Mouse (Mus musculus): ENCODE measurements around the gene Mief1.

Gene Mief1

DNA sequence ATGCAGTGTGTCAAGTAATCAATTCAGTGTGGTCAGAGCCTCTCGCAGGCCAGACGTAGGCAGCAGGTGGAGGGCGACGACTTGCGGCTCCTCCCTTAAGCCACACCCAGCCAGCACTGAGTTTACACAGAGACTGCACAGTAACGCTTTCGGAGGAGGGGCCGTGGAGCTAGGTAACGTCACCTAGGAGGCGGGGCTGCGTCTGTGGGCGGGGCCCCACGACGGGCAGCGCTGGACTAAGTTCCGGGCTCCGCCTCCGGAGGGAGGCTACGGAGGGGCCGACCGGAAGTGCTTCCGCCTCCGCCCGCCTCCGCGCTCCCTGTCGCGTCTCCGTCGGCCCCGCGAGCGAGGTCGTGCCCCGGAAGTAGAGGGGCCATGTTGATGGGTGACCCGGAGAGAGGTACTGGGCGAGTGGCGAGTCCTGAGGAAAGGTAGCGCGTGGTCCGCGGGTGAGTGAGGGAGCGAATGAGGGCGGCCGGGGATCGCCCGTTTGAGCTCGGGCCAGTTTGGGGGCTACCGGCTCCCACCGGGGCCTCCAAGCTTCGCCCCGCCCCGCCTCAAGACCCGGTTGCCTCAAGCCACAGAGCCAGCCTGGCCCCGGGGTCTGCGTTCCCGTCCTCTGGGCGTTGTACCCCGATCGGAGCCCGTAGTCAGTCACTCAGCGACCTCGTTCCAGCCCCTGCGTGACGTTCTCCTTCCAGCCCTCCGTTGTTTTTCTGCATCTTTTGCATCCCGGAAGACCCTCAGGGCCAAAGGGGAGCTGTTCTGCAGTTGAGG is at the start of gene Mief1:
Gene Mief1 (plus strand): TSS at position 286 of the 777 bp plus-strand sequence.
- ATAC-seq (ENCODE audit: insufficient number of reproducible peaks, low FRiP score, low TSS enrichment): peak; percentile 95

DNA sequence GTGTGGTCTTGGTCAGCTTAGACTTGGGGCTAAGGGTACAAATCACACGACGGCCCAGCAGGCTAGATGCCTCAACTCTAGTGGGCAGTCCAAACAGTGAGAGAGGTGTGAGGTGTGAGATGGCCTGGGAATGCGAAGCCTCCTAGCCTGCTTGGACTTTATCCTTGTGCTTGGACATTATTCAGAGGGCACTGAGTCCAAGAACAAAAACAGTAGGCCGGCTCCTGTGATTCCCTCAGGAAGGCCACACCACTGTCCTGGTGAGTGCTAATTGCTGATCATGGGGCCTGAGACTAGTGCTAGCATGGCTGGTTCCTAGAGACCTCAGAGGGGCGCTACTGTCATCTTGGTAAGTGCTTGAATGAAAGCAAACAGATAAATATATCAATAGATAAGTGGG is 44.9 kb upstream of the Mief1 start:
- ATAC-seq (ENCODE audit: insufficient number of reproducible peaks, low FRiP score, low TSS enrichment): no peak

DNA sequence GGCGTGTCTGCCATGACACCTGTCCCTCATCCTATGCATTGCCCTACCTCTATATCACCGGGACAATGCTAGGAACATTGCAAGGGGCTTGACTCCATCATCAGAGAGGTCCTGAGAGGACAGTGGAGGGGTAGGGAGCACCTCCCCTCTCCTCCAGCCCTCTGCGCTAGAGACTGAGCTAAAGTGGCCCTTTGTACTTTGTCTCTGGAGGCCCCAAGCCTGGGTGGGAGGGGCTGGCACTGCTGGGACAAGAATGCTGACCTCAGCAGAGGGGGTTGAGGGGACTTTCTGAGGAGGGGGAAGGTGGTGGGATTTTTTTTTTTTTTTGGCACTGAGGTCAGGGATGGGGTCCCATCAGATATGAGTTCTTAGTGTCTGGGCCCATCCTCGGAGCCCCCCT is 43.7 kb upstream of the Mief1 start:
- ATAC-seq (ENCODE audit: insufficient number of reproducible peaks, low FRiP score, low TSS enrichment): no peak

DNA sequence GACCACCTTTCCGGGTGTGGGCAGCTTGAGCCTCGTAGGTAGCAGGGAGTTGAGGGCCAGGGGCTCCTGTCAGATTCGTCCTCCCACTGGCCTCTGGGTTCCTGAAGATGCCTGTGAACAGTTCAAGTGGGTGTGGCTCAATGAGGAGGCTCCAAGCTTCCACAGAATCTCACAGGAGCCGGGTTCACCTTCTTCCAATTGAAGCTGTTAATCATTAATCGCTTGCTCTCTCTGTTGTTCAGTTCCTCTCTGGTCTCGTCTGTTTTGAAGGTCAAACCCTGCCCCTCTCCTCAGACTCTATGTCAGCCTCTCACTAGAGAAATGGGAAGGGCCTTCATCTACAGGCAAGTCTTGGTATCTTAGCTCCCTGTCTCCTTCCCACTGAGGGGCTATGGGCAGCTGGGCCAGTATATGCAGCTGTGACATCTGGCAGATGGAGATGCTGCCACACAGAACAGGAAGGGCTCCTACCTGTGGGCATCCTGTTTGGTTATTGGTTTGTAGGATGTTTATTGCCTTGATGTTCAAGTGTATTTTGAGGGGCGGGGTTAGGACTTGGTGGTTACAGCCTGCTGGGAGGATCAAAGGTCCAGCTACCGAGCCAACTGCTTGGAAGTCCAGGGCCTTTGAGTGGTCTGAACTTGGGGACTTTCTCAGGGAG is 42.1 kb upstream of the Mief1 start:
- ATAC-seq (ENCODE audit: insufficient number of reproducible peaks, low FRiP score, low TSS enrichment): no peak

DNA sequence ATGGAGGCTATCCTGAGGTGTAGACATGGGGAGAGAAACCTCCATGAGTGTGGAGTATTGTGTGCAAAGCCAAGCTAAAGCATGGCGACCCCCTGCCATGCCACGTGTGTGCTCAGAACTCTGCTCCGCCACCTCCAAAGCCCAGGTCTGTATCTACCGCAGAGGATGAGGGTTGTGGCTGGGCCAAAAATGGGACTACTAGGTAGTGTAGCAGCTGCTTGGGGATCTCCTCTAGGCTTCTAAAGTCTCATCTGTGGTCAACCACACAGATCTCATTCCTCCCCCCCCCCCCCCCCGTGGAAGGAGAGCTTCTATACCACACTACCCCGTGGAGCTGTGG is 41.6 kb upstream of the Mief1 start:
- ATAC-seq (ENCODE audit: insufficient number of reproducible peaks, low FRiP score, low TSS enrichment): no peak

DNA sequence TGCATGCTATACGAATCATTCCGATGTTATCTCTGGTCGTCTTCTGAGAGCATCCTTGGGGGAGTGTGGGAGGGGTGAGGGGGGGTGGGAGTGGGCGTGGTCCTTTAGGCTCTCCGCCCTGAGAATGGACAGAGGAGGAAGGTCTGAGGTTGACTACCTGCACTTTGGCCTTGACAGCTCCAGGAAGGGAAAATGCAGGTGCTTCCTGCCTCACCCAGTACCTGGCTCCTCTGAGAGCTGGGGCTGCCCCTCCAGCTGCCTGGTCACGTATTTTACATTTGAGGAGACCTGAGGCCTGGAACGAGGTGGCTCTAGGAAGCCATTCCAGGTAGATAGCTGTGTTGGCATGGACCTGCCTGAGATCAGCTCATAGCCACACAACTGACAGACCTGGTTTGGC is 41.0 kb upstream of the Mief1 start:
- no peak for ATAC-seq (ENCODE audit: insufficient number of reproducible peaks, low FRiP score, low TSS enrichment)

DNA sequence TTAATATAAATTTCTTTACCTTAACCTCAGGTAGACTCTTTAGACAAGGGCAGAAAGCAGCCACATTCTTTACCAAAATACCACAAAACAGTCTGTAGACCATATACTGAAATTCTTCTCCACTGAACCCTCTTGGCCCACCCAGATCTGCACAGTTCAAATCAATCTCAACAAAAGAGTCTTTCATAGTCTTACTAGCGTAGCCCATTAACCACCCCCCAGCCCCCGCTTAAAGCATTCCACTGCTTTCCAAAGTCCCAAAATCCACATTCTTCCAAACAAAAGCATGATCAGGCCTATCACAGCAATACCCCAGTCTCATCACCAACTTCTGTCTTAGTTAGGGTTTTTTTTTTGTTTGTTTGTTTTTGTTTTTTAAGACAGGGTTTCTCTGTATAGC is 34.3 kb upstream of the Mief1 start:
- no peak for ATAC-seq (ENCODE audit: insufficient number of reproducible peaks, low FRiP score, low TSS enrichment)

DNA sequence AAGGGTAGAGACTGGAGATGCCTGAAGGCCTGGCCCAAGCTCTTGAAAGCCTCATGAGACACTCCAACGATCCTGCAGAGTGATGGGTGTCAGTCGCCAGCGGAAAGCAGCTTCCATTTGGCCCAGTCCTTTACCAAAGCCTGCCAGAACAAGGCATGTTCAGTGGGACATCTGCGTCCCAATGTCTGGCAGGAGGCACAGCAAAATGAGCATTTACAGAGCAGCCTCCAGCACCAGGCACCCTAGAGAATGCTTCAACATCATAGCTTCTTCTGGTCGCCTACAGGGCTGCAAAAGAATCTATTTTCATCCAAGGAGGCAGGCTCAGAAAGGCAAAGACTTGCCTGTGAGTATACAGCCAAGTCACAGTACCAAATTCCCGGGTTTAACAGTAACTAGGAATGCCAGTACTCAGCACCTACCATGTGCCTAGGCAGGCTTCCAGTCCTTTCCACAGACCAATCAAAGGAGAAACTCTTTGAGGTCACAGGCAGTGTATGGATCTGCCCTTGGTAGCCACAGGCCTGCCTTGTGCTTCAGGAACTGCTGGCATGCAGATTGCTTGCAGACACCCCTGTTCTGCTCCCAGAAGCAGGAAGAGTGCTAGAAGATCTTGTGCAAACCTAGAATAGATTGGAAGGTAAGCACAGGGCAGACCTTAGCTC is 31.6 kb upstream of the Mief1 start:
- no peak for ATAC-seq (ENCODE audit: insufficient number of reproducible peaks, low FRiP score, low TSS enrichment)

DNA sequence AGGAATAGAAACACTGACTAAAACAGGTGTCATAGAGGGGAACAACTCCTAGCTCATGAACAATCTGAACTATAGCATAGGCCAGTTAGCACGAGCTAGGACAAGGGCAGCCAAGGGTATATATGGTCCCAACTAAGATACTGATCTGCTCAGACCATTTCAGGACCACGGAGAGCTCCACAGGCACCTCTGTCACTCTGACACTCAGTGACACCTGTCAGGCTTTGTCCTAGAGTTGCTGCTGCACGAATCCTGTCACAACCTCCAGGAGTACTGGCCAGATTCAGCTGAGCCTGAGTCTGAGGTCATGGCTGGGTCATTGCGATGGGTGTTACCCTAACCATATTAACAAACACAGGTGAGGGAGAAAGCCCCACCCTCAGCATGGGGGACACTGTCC is 30.4 kb upstream of the Mief1 start:
- no peak for ATAC-seq (ENCODE audit: insufficient number of reproducible peaks, low FRiP score, low TSS enrichment)

DNA sequence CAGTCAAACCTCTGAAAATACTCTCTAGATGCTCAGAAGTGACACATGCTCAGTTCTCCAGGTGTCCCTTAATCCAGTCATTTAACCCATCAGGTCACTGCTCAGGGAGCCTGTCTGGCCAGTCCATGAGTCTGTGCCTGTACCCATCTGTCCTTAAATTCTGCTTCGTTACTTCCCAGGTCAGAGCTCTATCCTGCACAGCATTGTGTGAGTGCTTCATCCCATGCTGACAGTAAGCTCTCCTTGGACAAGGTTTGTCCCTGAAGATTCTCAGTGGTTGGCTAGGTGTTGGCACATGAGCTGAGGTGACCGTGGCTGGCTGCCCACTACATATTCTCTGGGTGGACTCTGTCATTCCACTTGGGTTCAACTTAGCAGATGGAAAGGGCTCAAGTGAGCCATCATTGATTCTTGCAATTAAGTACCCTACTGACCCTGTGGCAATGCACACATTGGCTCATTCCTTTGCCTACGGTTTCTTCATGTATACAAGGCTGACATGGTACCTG is 27.7 kb upstream of the Mief1 start:
- peak; percentile 31; the same call in 1 of the 2 replicates for ATAC-seq (ENCODE audit: insufficient number of reproducible peaks, low FRiP score, low TSS enrichment)

DNA sequence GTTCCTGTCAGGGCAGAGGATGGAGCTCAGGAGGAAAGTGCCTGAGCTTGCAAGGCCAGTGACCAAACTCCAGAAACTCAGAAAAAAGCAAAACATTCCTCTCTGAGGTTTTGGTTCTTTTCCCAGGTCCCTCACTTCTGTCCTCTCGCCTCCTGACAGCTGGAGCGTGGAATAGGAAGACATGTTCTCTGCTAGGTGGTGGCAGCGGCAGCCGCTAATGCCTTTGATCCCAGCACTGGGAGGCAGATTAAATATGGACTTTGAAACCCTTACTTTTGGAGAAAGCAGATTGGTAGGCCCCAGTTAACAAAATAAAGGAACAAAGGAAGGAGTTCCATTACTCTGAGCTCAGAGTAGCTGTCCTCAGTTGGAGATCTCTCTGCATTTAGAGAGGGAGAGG is 25.4 kb upstream of the Mief1 start:
- ATAC-seq (ENCODE audit: insufficient number of reproducible peaks, low FRiP score, low TSS enrichment): no peak

DNA sequence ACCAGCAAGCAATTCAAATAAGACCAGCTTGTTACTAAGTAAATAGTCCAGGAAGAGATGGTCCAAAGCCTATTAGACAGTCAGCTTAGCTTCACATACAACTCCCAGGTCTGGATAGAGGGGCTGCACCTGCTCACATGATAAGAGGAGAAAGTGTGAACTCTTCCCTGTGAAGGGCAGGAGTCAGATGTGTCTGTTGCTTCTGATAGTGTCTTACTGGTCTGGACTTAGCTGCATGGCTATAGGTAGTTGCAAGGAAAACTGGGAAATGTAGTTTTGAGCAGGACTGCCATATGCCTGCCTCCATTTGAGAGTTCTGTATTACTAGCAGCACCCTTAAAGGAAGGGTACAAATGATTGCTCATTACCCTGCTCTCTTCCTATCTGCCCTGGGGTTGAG is 20.1 kb upstream of the Mief1 start:
- ATAC-seq (ENCODE audit: insufficient number of reproducible peaks, low FRiP score, low TSS enrichment): no peak

DNA sequence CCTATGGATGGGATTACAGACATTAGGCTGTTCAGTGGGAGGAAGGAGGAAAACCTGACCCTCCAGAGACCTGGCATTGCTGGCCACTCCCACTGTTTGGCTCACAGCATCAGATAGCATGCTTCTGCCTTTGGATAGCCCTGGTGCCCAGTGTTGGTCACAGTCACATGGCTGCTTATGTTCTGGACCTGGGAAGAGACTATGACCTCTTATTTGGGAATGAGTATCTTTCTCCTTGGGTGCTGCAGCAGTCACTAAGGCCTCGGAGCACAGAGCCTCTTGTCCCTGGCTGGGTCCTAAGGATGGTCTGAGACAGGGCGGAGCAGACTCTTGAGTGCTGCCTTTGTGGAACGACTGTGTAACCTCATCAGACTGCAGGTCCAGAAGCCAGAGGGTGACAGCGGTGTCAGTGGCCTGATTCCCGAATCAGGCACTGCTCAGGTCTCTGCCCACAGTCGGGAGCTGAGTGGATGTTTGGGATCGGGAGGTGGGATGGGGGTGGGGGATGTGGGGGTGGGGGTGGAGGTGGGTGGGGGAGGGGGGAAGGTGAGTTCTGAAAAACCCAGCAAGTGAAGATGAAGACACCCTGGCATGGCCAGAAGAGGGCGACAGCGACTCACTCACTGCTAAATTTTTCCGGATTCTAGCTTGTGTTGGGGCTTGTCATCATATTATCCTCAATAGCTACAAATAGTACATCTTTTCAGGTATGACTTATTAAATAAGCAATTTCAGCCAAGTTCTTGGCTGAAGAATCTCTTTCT is 17.9 kb upstream of the Mief1 start:
- ATAC-seq (ENCODE audit: insufficient number of reproducible peaks, low FRiP score, low TSS enrichment): no peak

DNA sequence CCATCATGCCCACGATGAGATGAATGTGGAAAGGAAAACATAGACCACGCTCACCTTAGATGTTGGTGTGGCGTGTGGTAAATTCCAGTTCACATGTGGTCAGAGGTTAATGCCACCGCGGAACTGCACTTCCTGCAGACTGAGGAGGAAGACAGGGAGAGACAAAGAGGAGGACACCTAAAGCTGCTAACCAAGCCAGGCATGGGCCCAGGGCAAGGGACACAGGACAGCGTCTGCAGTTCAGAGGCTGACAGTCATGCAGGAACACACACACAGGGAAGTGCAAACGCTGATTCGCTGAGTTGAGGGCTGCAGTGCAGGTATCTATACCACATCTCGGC is 17.4 kb upstream of the Mief1 start:
- no peak for ATAC-seq (ENCODE audit: insufficient number of reproducible peaks, low FRiP score, low TSS enrichment)

DNA sequence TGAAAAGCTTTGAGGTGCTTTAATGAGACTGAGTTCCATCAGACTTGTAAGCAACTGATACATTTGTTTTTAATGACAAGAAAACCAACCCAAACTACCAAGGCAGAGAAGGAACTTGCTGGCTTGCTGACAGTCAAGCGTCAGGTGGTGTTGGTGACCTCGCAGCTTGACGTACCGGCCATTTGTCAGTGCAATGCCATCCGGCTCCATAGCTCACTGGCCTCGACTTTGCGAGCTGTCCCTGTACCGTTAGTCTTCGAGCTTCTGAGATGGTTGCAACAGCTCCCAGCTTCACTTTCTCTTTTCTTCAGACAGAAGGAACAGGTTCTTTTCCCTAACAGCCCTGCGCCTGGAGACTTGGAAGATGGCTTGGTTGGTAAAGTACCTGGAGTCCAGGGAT is 16.3 kb upstream of the Mief1 start:
- no peak for ATAC-seq (ENCODE audit: insufficient number of reproducible peaks, low FRiP score, low TSS enrichment)

DNA sequence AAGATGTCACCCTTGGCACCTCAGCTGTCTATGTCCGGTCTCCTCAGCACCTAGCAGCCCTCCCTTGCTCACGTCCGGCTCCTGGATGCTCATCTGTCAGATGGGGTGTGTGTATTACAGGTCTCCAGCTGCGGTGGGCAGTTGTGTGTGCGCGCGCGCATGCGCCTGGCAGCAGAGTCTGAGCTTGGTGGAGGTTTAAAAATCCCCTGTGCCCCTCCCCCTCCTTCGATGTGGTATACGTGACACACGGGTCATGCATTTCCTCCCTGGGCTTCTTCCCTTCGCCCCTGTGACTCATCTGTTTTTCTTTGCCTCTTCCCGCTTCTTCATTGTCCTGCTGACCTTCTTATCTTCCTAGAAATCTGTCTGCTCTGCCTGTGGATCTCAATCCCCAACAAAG is 14.6 kb upstream of the Mief1 start:
- no peak for ATAC-seq (ENCODE audit: insufficient number of reproducible peaks, low FRiP score, low TSS enrichment)

DNA sequence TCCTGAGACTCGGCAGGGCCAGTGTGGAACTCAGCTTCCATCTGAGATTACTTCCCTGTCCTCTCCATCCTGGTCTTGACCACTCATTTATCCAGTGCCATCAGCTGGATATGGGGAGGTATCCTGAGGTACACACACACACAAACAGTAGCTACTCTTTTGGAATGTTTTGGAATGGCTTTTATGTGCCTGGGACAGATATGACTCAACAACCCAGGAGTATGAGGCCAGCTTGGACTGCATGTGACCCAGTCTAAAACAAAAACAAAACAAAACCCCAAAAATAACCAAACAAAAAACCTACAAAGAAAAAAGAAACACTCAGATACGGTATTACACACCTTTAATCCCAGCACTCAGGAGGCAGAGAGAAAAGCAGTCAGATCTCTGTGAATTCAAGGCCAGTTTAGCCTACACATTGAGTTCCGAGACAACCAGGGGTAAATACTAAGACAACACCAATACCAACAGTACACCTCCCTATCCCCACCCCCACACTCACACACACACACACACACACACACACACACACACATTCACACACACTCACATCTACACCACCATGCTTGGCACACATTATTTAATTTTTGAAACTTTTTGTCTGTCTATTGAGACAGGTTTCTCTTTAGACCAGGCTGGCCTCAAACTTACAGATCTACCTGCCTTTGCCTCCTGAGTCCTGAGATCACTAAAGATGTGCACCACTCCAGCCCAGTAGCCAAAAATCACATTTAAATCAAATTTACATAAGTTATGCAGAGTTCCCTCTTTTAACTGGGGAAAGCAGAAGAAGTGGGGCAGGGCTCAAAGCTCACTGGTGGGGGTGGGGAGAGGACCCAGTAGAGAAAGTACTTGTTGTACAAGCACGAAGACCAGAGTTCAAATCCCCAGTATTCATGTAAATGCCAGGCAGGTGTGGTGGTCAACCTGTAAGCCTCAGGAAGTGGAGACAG is 13.8 kb upstream of the Mief1 start:
- ATAC-seq (ENCODE audit: insufficient number of reproducible peaks, low FRiP score, low TSS enrichment): no peak

DNA sequence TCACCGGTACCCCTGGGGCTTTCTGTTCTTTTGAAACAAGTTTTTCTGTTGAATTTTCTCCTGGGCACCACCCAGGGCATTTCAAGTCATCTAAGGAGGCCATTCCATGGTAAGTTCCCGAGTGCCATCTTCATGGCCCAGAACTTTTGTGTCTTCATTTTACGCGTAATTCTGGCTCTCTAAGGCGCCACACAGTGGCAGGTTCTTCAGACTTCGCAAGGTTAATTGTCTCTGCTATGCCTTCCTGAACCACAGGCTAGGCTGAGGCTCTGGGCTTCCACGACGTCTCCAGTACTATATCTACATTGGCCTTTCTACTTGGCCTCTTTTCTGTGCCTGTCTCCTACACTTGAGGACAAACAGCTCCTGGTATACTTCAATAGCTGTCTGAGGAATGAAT is 12.8 kb upstream of the Mief1 start:
- ATAC-seq (ENCODE audit: insufficient number of reproducible peaks, low FRiP score, low TSS enrichment): no peak

DNA sequence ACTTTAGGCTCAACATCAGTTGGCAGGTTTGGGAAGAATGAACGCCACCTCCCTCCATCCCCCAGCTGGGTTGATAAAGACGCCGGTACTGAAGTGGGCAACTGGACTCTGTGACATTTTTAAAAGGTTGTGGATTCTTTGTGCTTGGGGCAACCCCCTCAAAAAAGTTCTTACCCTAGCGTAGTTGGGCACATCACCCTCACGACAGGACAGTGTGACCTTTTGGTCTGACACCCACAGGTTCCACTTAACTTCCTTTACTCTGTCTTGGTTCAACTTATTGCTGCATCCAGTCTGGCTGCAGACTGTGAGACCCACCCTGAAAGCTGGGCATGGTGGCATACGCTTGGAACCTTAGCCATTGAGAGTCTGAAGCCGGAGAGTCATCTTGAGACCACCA is 10.1 kb upstream of the Mief1 start:
- no peak for ATAC-seq (ENCODE audit: insufficient number of reproducible peaks, low FRiP score, low TSS enrichment)

DNA sequence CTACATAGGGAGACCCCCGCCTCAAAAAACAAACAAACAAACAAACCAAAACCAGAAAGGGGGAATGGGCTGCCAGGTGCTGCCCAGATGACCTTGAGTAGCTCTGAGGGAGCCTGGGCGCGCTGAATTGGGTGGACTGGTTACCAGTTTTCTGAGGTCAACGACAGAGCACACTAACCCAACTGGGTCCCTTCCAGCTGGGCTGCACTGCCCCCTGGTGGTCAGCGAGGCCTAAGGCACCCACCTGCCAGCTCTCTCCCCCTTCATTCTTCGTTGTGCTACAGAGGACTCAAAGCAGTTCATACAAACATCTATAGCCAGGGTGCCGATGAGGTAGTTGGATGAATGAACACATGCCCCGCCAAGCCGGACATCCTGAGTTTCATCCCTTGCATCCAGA is 8.6 kb upstream of the Mief1 start:
- no peak; the same call in 1 of the 2 replicates for ATAC-seq (ENCODE audit: insufficient number of reproducible peaks, low FRiP score, low TSS enrichment)

Data from cerebellum, adult (tissue).